In genomic region chr1:174244621-174245020, GRCm38 (mm10) we compare ENCODE assay signal across 30 mouse cellular contexts. TPM values are rescaled to one million over a fixed set of nuclear protein-coding genes. Genes with fewer than 3 reads are reported as not detected.
"Had no signal": no experiment of that assay in that cellular context is flagged by ENCODE, and none has a peak within 500 bp of the region (broad histone marks: within the 10 kb centered on the region; RNA-seq: fewer than 3 reads in every experiment).

No protein-coding gene starts in this region.

- H3K27ac ChIP-seq: kidney, embryonic 15.5 days; limb, embryonic 10.5 days; limb, embryonic 13.5 days; liver, embryonic 12.5 days; liver, embryonic 15.5 days; macrophage; midbrain, embryonic 12.5 days; neural tube, embryonic 13.5 days had no signal

- H3K4me2 ChIP-seq: kidney, embryonic 15.5 days; limb, embryonic 13.5 days; liver, embryonic 12.5 days; liver, embryonic 15.5 days; midbrain, embryonic 12.5 days; neural tube, embryonic 13.5 days had no signal

- H3K36me3 ChIP-seq: kidney, embryonic 15.5 days; limb, embryonic 10.5 days; limb, embryonic 13.5 days; midbrain, embryonic 12.5 days; neural tube, embryonic 13.5 days had no signal

- H3K9ac ChIP-seq: kidney, embryonic 15.5 days; limb, embryonic 13.5 days; liver, embryonic 12.5 days; liver, embryonic 15.5 days; midbrain, embryonic 12.5 days; neural tube, embryonic 13.5 days had no signal

- ATAC-seq: liver, embryonic 12.5 days had no signal

- H3K27me3 ChIP-seq: kidney, embryonic 15.5 days; limb, embryonic 13.5 days; liver, embryonic 12.5 days; liver, embryonic 15.5 days; midbrain, embryonic 12.5 days; neural tube, embryonic 13.5 days had no signal

- H3K4me3 ChIP-seq: kidney, embryonic 15.5 days; limb, embryonic 10.5 days; limb, embryonic 13.5 days; liver, embryonic 12.5 days; liver, embryonic 15.5 days; midbrain, embryonic 12.5 days; myocyte; neural tube, embryonic 13.5 days had no signal

- DNase-seq: kidney, adult 8-10 months; kidney, postnatal 10 days; kidney, postnatal 36 days; layer of hippocampus, adult 9-11 months; liver; lung, adult 18-20 months; retina, postnatal 1 day; thymus, adult 18-20 months; thymus, postnatal 36 days had no signal

- H3K9me3 ChIP-seq: kidney, embryonic 15.5 days; limb, embryonic 10.5 days; limb, embryonic 13.5 days; liver, embryonic 12.5 days; liver, embryonic 15.5 days; midbrain, embryonic 12.5 days; neural tube, embryonic 13.5 days had no signal

- H3K4me1 ChIP-seq: kidney, embryonic 15.5 days; limb, embryonic 10.5 days; limb, embryonic 13.5 days; liver, embryonic 12.5 days; liver, embryonic 15.5 days; midbrain, embryonic 12.5 days; neural tube, embryonic 13.5 days had no signal

RNA-seq across cellular contexts. Expression of gene Olfr419, which starts 7.2 kb away (rescaled TPM):
- total RNA-seq: layer of hippocampus, postnatal 25 days; left cerebral cortex, adult 18-20 months; left cerebral cortex, postnatal 25 days; megakaryocyte, adult 5-6 weeks; monocyte, adult 5-6 weeks; neutrophil, adult 5-6 weeks had no signal
- polyA plus RNA-seq: kidney, embryonic 15.5 days; limb, embryonic 10.5 days; limb, embryonic 13.5 days; lung, embryonic 16.5 days; macrophage; midbrain, embryonic 12.5 days; myocyte; neural tube, embryonic 13.5 days; small intestine, adult 2 months; spleen, adult 2 months; stomach, embryonic 16.5 days; testis, adult 2 months; urinary bladder, adult 2 months had no signal
